Mouse (Mus musculus): ENCODE results near the gene Ccnq. TPM values are rescaled to one million over a fixed set of nuclear protein-coding genes. Genes with fewer than 3 reads are reported as not detected.

Ccnq gene
- polyA plus RNA-seq, 1 experiment from 2014 or later: 50.2 TPM

DNA sequence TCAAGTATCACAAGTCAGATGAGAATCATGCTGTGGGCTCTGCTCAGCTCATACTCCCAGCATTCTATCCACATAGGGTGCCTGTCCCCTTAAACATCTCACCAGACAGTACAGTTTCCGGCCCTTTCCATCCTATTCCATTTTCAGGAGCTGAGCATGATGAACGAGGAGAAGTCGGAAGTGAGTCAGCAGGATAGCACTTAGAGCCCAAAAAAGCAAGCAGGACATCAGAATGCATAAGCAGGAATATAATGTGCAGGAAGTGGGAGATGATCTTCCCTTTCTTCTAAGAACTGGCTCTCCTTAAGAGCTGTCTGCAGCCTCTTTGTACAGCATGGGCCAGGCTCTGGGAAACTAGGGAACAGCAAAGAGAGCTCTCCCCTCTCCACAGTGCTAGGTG, 49.2 kb downstream of the Ccnq start:
- no peaks in the 10 kb centered on the region for H3K4me1 ChIP-seq (replicated peaks; ENCODE audit: control insufficient read depth, insufficient read depth, low read length)
- H3K4me2 ChIP-seq (ENCODE audit: low read length): no peak overlapping the region
- H3K27me3 ChIP-seq (replicated peaks; ENCODE audit: control insufficient read depth, insufficient read depth, low read length): no peaks in the 10 kb centered on the region
- H3K27ac ChIP-seq (ENCODE audit: low read depth): no peak overlapping the region
- no peaks in the 10 kb centered on the region for H3K9me3 ChIP-seq (ENCODE audit: control insufficient read depth, low read length)
- no peaks in the 10 kb centered on the region for H3K36me3 ChIP-seq (ENCODE audit: control insufficient read depth, insufficient read depth, low read length)
- H3K9ac ChIP-seq (ENCODE audit: low read length): no peak overlapping the region
- ATAC-seq (replicated peaks; ENCODE audit: low FRiP score, low TSS enrichment, low read depth) (no peak), DNase-seq (ENCODE audit: low spot score) (no peak)
- whole genome bisulfite sequencing: 54% methylated on average over 3 of the region's 3 CpGs
- no peak overlapping the region for H3K4me3 ChIP-seq (ENCODE audit: low read depth, low read length)

Small RNA genes lying within 50 kb of the gene (microRNA-seq; reads per million reads assigned to microRNA genes)
- gene Gm23840: not detected

Other genes starting within 250 kb of the Ccnq start
- not detected in 2 replicates for gene Sebox, start 248.3 kb downstream of the Ccnq start, polyA plus RNA-seq (2014; fragmentation: Nextera tagmentation; extraction: Ambion mirVana)
- gene Tmem199, start 239.6 kb downstream of the Ccnq start, polyA plus RNA-seq (2014; fragmentation: Nextera tagmentation; extraction: Ambion mirVana): 57.9 and 63.2 TPM in 2 replicates
- 146 and 147 TPM in 2 replicates for gene Poldip2, start 239.5 kb downstream of the Ccnq start, polyA plus RNA-seq (2014; fragmentation: Nextera tagmentation; extraction: Ambion mirVana)
- gene Tnfaip1, start 215.4 kb downstream of the Ccnq start, polyA plus RNA-seq (2014; fragmentation: Nextera tagmentation; extraction: Ambion mirVana): 83.3 and 86.7 TPM in 2 replicates
- 117 and 123 TPM in 2 replicates for gene Ift20, start 215.4 kb downstream of the Ccnq start, polyA plus RNA-seq (2014; fragmentation: Nextera tagmentation; extraction: Ambion mirVana)
- gene Tmem97, start 201.0 kb downstream of the Ccnq start, polyA plus RNA-seq (2014; fragmentation: Nextera tagmentation; extraction: Ambion mirVana): 131 and 160 TPM in 2 replicates
- 12.6 and 14.9 TPM in 2 replicates for gene Nlk, start 54.4 kb downstream of the Ccnq start, polyA plus RNA-seq (2014; fragmentation: Nextera tagmentation; extraction: Ambion mirVana)
- gene Lyrm9, start 74.9 kb upstream of the Ccnq start, polyA plus RNA-seq (2014; fragmentation: Nextera tagmentation; extraction: Ambion mirVana): 13.0 and 14.2 TPM in 2 replicates
- gene Nos2, start 169.1 kb upstream of the Ccnq start, polyA plus RNA-seq (2014; fragmentation: Nextera tagmentation; extraction: Ambion mirVana): 1.2 TPM in 2 replicates
- gene Lgals9, start 233.2 kb upstream of the Ccnq start, polyA plus RNA-seq (2014; fragmentation: Nextera tagmentation; extraction: Ambion mirVana): 47.7 and 52.9 TPM in 2 replicates